Mouse (Mus musculus) kidney, postnatal 0 days (tissue): ENCODE measurements around the gene Gm49601. TPM values are rescaled to one million over a fixed set of nuclear protein-coding genes. Genes with fewer than 3 reads are reported as not detected.

ENCODE experiments used
- ATAC-seq: fragments of 200-750 bp; cut with Nextera tagmentation; replicated peaks from 2 replicates; pipeline ENCODE4 v1.8.0; 2017; ENCODE audit warnings: low read depth, moderate number of reproducible peaks, moderate TSS enrichment, moderate library complexity; ENCODE audit not compliant: low FRiP score
- DNase-seq: peaks from one replicate; pipeline ENCODE4 v3.0.0-alpha.2; 2016; ENCODE audit warnings: low spot score
- H3K27ac ChIP-seq: fragments of 300-500 bp; sonication (generic); 2 replicates; pipeline ENCODE4 v1.5.1; 2014; ENCODE audit warnings: mild to moderate bottlenecking
- H3K27me3 ChIP-seq: fragments of 300-500 bp; sonication (generic); 2 replicates; pipeline ENCODE4 v1.6.1; 2014; ENCODE audit warnings: low read length, mixed read lengths; ENCODE audit not compliant: insufficient read depth
- H3K36me3 ChIP-seq: fragments of 300-500 bp; sonication (generic); 2 replicates; pipeline ENCODE4 v1.6.1; 2014; ENCODE audit warnings: low read length, mixed read lengths; ENCODE audit not compliant: insufficient read depth
- H3K4me1 ChIP-seq: fragments of 300-500 bp; sonication (generic); replicated peaks from 2 replicates; pipeline ENCODE4 v1.6.1; 2014; ENCODE audit warnings: antibody characterized with exemption, low read length, mixed read lengths; ENCODE audit not compliant: insufficient read depth
- H3K4me2 ChIP-seq: fragments of 300-500 bp; sonication (generic); 2 replicates; pipeline ENCODE4 v1.6.1; 2014; ENCODE audit warnings: mild to moderate bottlenecking, low read length, moderate library complexity, mixed read lengths
- H3K4me3 ChIP-seq: fragments of 300-500 bp; sonication (generic); replicated peaks from 2 replicates; pipeline ENCODE4 v1.5.1; 2014; ENCODE audit warnings: low read depth, low read length
- H3K9ac ChIP-seq: fragments of 300-500 bp; sonication (generic); 2 replicates; pipeline ENCODE4 v1.6.1; 2014; ENCODE audit warnings: low read depth, low read length
- H3K9me3 ChIP-seq: fragments of 300-500 bp; sonication (generic); replicated peaks from 2 replicates; pipeline ENCODE4 v1.6.1; 2016; ENCODE audit warnings: low read length, inconsistent platforms, mixed read lengths
- CTCF ChIP-seq: IDR thresholded peaks from 2 replicates; pipeline ENCODE4 v1.5.1; 2016; ENCODE audit warnings: antibody characterized with exemption, low read depth, mild to moderate bottlenecking, moderate library complexity
- WGBS: fragments of 180-500 bp; shearing (Covaris S2); extraction: QIAGEN DNeasy Blood & Tissue Kit; methylation state at CpG from one replicate; pipeline ENCODE4 v1.1.7; 2014; 5-methylcytosine and 5-hydroxymethylcytosine counted together
- polyA plus RNA-seq: library from polyadenylated mRNA; unstranded; fragments of >200 nt; fragmentation: Nextera tagmentation; extraction: Ambion mirVana; gene quantifications from 2 replicates; pipeline ENCODE4 v1.2.1, GENCODE M21; 2015

Gm49601 gene
- polyA plus RNA-seq, 1 experiment from 2014 or later: 1.3 TPM

DNA sequence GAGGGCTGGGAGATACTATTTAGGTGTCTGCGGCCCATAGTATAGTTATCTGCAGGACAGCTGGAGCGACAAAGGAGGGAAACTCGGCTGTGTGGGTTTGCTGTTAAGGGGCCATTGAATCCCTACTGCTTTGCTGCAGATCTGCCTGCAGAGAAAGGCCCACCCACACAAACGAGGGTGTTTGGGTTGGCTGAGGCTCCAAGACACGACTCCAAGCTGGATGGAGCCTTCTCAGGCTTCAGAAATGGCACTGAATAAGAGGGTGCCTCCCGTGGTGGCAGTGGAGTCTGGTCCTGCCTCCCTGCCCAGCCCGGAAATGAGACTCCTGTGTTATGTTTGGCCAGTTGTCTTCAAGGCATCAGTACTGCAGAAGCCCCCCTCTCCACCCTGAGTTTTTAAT lies 16.1 kb upstream of the Gm49601 start:
- Histone ChIP-seq H3K4me3 (no peak overlapping the region), H3K9me3 (no peaks in the 10 kb centered on the region), H3K4me2 (no peak overlapping the region), H3K27me3 (0 out of 2 replicates have a peak, but pooled peaks cover 3% of the 10 kb centered on the region), H3K9ac (no peak overlapping the region), H3K27ac (no peak overlapping the region), H3K4me1 (no peaks in the 10 kb centered on the region), H3K36me3 (no peaks in the 10 kb centered on the region)
- ATAC-seq (no peak), DNase-seq (no peak)
- no peak for TF ChIP-seq CTCF
- 38% methylated on average over 7 of the region's 7 CpGs for WGBS

DNA sequence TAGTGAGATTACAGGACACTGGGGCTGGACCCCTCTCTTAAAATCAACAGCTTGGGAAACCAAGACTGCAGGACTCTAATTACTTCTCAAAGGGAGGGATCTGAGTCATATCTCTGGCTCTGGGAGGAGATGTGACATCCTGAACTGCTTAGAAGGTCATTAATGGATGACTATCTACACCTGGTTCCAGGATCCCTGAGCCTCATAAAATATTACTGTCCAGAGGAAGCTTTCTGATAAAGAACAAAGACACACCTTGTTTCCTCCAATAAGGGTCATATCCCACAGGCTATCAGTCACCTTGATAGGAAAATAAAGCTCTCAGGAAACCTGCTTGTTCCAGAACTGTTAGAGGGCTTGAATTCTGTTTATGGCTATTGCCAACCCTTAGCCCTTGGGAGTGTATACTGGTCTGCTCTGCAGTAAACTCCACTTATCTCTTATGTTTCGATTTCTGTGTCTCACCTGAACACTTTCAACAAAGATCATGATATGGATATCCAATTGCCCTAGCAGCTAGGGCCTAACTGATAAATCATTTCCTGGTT lies 13.2 kb upstream of the Gm49601 start:
- DNase-seq (no peak), ATAC-seq (no peak)
- H3K4me2 ChIP-seq: no peak overlapping the region
- TF ChIP-seq CTCF: no peak
- no peaks in the 10 kb centered on the region for H3K4me1 ChIP-seq
- no peak overlapping the region for H3K27ac ChIP-seq
- 0 out of 2 replicates have a peak, but pooled peaks cover 3% of the 10 kb centered on the region for H3K27me3 ChIP-seq
- H3K9me3 ChIP-seq: no peaks in the 10 kb centered on the region
- no peaks in the 10 kb centered on the region for H3K36me3 ChIP-seq
- H3K9ac ChIP-seq: no peak overlapping the region
- 58% methylated on average over 1 of the region's 1 CpGs for WGBS
- no peak overlapping the region for H3K4me3 ChIP-seq

- Histone ChIP-seq H3K9ac (no peak overlapping the region), H3K4me2 (no peak overlapping the region), H3K36me3 (no peaks in the 10 kb centered on the region), H3K4me1 (no peaks in the 10 kb centered on the region), H3K9me3 (no peaks in the 10 kb centered on the region), H3K4me3 (no peak overlapping the region), H3K27me3 (no peaks in the 10 kb centered on the region), H3K27ac (no peak overlapping the region)
- no peak for ATAC-seq
- DNase-seq: no peak
- TF ChIP-seq CTCF: no peak
- WGBS: 32% methylated on average over 2 of the region's 2 CpGs
Observed at GRCm38 (mm10) chr16:18638396-18638795, 12.2 kb upstream of the Gm49601 start.

DNA sequence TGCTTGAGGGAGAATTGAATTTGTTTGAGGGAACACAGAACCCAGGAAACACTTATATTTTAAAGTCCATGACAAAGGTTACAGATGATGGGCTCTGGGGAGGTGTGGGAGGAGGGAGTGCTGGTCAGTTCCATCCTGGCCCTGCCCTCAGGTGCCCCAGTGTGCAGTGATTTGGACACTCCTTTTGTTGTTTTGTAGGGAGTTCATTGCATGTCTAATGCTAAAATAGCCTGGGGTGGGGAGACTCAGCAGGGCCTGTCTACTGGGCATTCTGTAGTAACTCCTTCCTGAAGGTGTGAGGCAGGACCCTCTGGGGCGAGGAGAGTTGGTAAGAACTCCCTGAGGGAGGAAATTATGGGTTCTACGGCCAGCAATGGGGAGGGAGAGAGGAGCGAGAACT lies 10.6 kb upstream of the Gm49601 start:
- H3K36me3 ChIP-seq: no peaks in the 10 kb centered on the region
- no peak overlapping the region for H3K4me2 ChIP-seq
- 36% methylated on average over 3 of the region's 3 CpGs for WGBS
- H3K27me3 ChIP-seq: no peaks in the 10 kb centered on the region
- ATAC-seq: no peak; the same call in 1 of the 2 replicates
- no peak overlapping the region for H3K9ac ChIP-seq
- H3K27ac ChIP-seq: no peak overlapping the region
- H3K4me3 ChIP-seq: no peak overlapping the region
- no peak for TF ChIP-seq CTCF
- no peaks in the 10 kb centered on the region for H3K4me1 ChIP-seq
- no peak for DNase-seq
- H3K9me3 ChIP-seq: no peaks in the 10 kb centered on the region

DNA sequence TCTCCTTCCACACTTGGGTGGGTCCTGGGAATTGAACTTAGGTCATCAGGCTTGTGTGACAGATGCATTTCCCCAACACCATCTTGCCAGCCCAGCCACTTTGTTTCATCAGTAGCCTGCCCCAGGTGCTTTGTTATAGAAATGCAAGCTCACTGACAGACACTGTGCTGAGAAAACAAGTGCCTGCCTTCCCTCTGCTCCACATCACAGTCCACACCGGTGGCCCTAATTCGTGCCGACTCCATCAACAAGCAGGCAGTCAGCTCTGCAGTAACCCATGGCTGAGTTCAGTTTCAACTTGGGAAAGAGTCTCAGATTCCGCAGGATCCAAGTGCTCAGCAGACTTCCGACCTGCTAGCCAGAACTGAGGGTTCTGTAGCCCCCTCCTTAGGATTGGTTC lies 10.2 kb upstream of the Gm49601 start:
- no peak for TF ChIP-seq CTCF
- no peaks in the 10 kb centered on the region for H3K27me3 ChIP-seq
- H3K9ac ChIP-seq: no peak overlapping the region
- H3K36me3 ChIP-seq: no peaks in the 10 kb centered on the region
- ATAC-seq (no peak), DNase-seq (no peak)
- H3K4me2 ChIP-seq: no peak overlapping the region
- 60% methylated on average over 5 of the region's 5 CpGs for WGBS
- H3K4me1 ChIP-seq: no peaks in the 10 kb centered on the region
- no peaks in the 10 kb centered on the region for H3K9me3 ChIP-seq
- H3K27ac ChIP-seq: no peak overlapping the region
- H3K4me3 ChIP-seq: no peak overlapping the region

DNA sequence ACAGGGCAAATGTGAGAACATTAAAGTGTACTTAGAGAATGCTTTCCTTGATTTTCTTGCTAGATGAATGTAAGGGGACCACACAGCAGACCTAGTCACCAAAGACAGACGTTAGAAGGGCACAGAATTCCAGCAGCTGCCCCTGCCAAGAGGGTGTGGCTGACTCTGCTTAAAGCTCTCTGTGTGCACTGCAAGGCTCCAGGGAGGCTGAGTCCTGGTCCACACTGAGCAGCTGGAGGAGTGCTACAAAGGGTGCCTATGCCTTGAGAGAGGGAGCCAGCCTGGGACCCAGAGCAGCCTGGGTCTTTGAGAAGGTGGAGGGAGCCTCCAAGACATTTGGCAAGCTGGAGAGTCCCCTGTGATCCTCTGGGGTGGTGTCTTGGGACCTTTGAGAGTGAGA lies 7.1 kb upstream of the Gm49601 start:
- ATAC-seq (no peak), DNase-seq (no peak)
- Histone ChIP-seq H3K27ac (no peak overlapping the region), H3K4me3 (no peak overlapping the region), H3K27me3 (no peaks in the 10 kb centered on the region), H3K4me2 (no peak overlapping the region), H3K9ac (no peak overlapping the region), H3K9me3 (no peaks in the 10 kb centered on the region), H3K36me3 (no peaks in the 10 kb centered on the region), H3K4me1 (0 out of 2 replicates have a peak, but pooled peaks cover 4% of the 10 kb centered on the region)
- 8% methylated on average over 1 of the region's 1 CpGs for WGBS
- TF ChIP-seq CTCF: no peak

DNA sequence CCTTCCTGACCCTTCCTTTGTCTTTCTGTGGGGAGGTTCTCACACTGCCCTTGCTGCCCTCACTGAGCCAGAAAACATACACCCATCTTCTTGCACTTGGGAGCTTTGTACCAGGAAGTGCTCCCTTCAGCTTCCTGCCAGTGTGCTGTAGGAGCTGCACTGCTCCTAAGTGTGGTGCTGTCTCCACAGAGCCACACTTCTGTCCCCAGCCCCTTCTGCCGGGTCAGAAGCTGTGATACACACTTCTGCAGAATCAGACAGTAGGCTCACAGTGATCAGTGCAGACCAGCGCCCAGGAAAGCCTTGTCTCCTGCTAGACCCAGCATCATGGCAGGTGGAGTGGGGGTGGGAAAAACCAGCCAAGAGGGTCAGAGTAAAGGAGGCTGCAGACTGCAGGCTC lies 6.6 kb upstream of the Gm49601 start:
- TF ChIP-seq CTCF: no peak
- H3K36me3 ChIP-seq: no peaks in the 10 kb centered on the region
- ATAC-seq (no peak), DNase-seq (no peak)
- WGBS: 57% methylated on average over 2 of the region's 2 CpGs
- H3K4me1 ChIP-seq: 0 out of 2 replicates have a peak, but pooled peaks cover 4% of the 10 kb centered on the region
- no peak overlapping the region for H3K27ac ChIP-seq
- H3K9me3 ChIP-seq: no peaks in the 10 kb centered on the region
- no peak overlapping the region for H3K4me2 ChIP-seq
- no peak overlapping the region for H3K4me3 ChIP-seq
- H3K27me3 ChIP-seq: no peaks in the 10 kb centered on the region
- H3K9ac ChIP-seq: no peak overlapping the region
